Mouse (Mus musculus) kidney, adult 2 months (tissue): ENCODE measurements around the gene Timm8b.

Experiments
- CTCF ChIP-seq: fragments of 200-500 bp; conservative IDR thresholded peaks from 2 replicates; pipeline ENCODE4 v1.5.1; 2011; ENCODE audit warnings: low read depth, mild to moderate bottlenecking, control low read depth, low read length, moderate library complexity, mixed read lengths; ENCODE audit not compliant: insufficient read depth, insufficient read length
- POLR2A ChIP-seq: fragments of 200-500 bp; IDR thresholded peaks from one replicate; pipeline ENCODE4 v1.6.1; 2011; ENCODE audit warnings: low read depth, low read length, control low read depth

GRCm38 (mm10) chr9:50602055-50602845, 1.5 kb upstream of the Timm8b start:
- TF ChIP-seq CTCF (no peak), POLR2A (no peak)
